Mouse (Mus musculus) hindbrain, postnatal 0 days (tissue): Measurements from ENCODE around the gene Tm9sf2. TPM values are rescaled to one million over a fixed set of nuclear protein-coding genes. Genes with fewer than 3 reads are reported as not detected.
"Not testable (repeated sequence)": the region's sequence is repeated elsewhere in the genome, so short reads cannot be mapped to it uniquely, and the experiment has no call there.

Experiments
- ATAC-seq: fragments of 200-750 bp; cut with Nextera tagmentation; 2 replicates; pipeline ENCODE4 v1.8.0; 2017; ENCODE audit warnings: mild to moderate bottlenecking, moderate TSS enrichment, moderate library complexity
- DNase-seq: peaks from one replicate; pipeline ENCODE4 v3.0.0-alpha.2; 2015; ENCODE audit warnings: low spot score
- H3K27ac ChIP-seq: fragments of 300-500 bp; sonication (generic); 2 replicates; pipeline ENCODE4 v1.5.1; 2014; ENCODE audit warnings: mild to moderate bottlenecking
- H3K27me3 ChIP-seq: fragments of 300-500 bp; sonication (generic); 2 replicates; pipeline ENCODE4 v1.6.1; 2014; ENCODE audit warnings: low read length, mixed read lengths; ENCODE audit not compliant: insufficient read depth
- H3K36me3 ChIP-seq: fragments of 300-500 bp; sonication (generic); 2 replicates; pipeline ENCODE4 v1.6.1; 2014; ENCODE audit warnings: low read length, mixed read lengths; ENCODE audit not compliant: insufficient read depth
- H3K4me1 ChIP-seq: fragments of 300-500 bp; sonication (generic); 2 replicates; pipeline ENCODE4 v1.6.1; 2014; ENCODE audit warnings: antibody characterized with exemption, low read length, mixed read lengths; ENCODE audit not compliant: insufficient read depth
- H3K4me2 ChIP-seq: fragments of 300-500 bp; sonication (generic); 2 replicates; pipeline ENCODE4 v1.6.1; 2014; ENCODE audit warnings: low read depth, mild to moderate bottlenecking, low read length, moderate library complexity, mixed read lengths
- H3K4me3 ChIP-seq: fragments of 300-500 bp; sonication (generic); 2 replicates; pipeline ENCODE4 v1.5.1; 2014; ENCODE audit warnings: low read length
- H3K9ac ChIP-seq: fragments of 300-500 bp; sonication (generic); replicated peaks from 2 replicates; pipeline ENCODE4 v1.6.1; 2014; ENCODE audit warnings: mild to moderate bottlenecking, low read length, moderate library complexity, mixed read lengths
- H3K9me3 ChIP-seq: fragments of 300-500 bp; sonication (generic); 2 replicates; pipeline ENCODE4 v1.6.1; 2016; ENCODE audit warnings: low read length, mixed read lengths
- CTCF ChIP-seq: IDR thresholded peaks from 2 replicates; pipeline ENCODE4 v1.5.1; 2016; ENCODE audit warnings: antibody characterized with exemption, control low read depth, low read depth
- WGBS: fragments of 180-500 bp; shearing (Covaris S2); extraction: QIAGEN DNeasy Blood & Tissue Kit; methylation state at CpG from one replicate; pipeline ENCODE4 v1.1.7; 2014; 5-methylcytosine and 5-hydroxymethylcytosine counted together
- polyA plus RNA-seq: library from polyadenylated mRNA; unstranded; fragments of >200 nt; fragmentation: Nextera tagmentation; extraction: Ambion mirVana; gene quantifications from 2 replicates; pipeline ENCODE4 v1.2.1, GENCODE M21; 2015
- total RNA-seq: library from RNA; depleted of rRNA; stranded (reverse); fragments of >200 nt; gene quantifications from 2 replicates; pipeline ENCODE4 v1.2.3, GENCODE M21; 2014

The Tm9sf2 gene
- total and polyA plus RNA-seq, 2 experiments from 2014 or later = 81.0 to 105 TPM

DNA sequence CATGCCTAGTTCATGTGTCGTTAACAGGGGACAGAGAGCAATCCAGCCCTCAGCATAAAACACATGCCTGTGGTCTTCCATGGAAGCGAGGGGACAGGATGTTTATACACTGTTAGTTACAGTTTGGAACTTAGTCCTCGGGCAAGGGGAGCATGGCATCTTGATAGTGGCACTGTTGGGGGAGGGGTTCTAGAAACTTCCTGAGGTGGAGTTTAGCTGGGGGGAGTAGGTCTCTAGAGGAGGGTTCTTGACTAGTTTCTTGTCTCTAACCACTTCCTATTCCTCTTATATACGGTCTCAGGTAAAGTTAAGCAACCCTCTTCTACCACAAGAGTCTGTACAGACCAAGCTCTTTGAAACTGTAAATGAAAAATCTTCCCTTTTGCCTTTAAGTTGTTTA, 40.6 kb upstream of the Tm9sf2 start:
- DNase-seq = no peak
- H3K9me3 ChIP-seq = no peaks in the 10 kb centered on the region
- no peak for TF ChIP-seq CTCF
- no peak overlapping the region for H3K4me2 ChIP-seq
- no peak overlapping the region for H3K9ac ChIP-seq
- H3K27me3 ChIP-seq = no peaks in the 10 kb centered on the region
- 83% methylated on average over 4 of the region's 4 CpGs for WGBS
- ATAC-seq = no peak
- no peaks in the 10 kb centered on the region for H3K36me3 ChIP-seq
- H3K4me1 ChIP-seq = no peaks in the 10 kb centered on the region
- H3K4me3 ChIP-seq = no peak overlapping the region
- no peak overlapping the region for H3K27ac ChIP-seq

DNA sequence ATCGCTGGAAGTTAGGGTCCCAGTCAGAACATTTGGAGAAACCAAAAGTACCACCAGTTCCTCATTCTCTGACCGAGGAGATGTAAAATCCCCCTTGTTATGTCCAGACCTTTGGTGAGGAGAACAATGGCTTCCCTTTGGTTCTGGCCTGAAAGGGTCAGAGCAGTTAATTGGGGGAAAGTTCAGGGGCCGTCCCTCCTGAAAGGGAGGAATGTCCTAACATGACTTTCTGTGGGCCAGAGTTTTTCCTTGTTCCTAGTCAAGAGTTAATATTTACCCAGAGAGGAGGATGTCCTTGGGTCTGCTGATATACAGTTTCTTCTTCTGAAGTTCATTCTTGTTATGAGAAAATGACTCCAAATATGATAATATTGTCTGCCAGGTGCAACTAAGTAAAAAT, 38.8 kb upstream of the Tm9sf2 start:
- 37% methylated on average over 3 of the region's 3 CpGs for WGBS
- DNase-seq, H3K9me3 ChIP-seq, H3K9ac ChIP-seq, H3K36me3 ChIP-seq, H3K4me2 ChIP-seq, H3K27me3 ChIP-seq, H3K4me3 ChIP-seq, H3K27ac ChIP-seq, H3K4me1 ChIP-seq, ATAC-seq: not testable (repeated sequence)

DNA sequence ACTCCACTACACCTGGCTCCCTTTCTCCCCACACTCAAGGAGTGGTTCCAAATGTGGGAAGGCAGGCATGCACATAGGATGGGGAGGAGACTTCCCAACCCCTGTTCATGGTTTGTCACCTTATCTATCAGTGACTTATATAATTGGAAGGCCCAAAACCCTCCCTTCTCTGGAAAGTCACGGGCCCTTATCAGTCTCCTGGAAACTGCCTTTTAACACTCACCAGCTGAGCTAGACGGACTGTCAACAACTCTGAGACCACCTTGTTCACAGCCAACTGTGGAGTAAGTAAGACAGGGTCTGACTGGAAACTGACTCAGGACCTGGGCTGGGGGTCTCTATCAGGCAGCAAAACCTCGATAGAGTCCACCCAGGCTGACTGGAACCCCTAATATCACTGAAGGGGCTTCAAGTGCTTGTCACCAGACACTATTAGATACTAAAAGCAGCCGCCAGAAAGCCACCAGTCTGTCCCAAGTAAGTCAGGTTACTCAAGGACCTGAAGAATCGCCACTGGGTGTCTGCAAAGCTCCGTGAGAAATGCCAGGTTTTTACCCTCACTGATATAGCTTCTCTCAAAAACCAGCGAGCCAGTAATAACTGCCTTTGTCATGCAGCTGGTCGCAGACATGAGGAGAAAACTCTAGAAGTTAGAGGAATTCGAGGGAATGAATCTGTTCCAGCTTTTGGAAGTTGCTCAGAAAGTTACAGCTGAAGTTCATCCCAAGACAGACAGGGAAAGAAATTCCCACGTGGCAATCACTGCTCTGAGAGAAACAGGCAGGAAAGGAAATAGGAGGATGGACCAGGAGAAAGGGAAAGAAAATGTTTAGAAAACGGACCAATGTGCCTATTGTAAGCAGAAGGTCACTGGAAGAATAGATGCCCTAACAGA, 37.8 kb upstream of the Tm9sf2 start:
- DNase-seq = no peak
- H3K9ac ChIP-seq = no peak overlapping the region

DNA sequence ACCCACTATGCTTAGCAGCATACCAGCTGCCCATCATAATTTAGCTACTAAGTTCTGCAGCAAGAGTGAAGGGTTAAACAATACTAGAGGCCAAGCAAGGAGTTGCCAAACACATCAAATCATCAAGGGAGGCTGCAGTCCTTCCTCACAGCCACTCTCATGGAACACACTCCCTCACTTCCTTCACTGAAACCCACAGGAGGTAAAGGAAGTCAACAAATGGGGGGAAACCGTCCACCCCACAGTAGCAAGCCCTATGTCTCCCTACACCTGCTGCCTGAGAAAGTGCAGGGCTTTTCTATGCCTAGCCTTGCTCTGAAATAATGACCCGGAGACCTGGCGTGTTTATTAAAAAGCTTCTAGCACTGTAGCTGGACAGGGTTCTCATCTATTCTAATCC, 36.9 kb upstream of the Tm9sf2 start:
- H3K27ac ChIP-seq = no peak overlapping the region
- no peak overlapping the region for H3K9ac ChIP-seq
- DNase-seq (no peak), ATAC-seq (no peak)
- no peak overlapping the region for H3K4me3 ChIP-seq
- H3K4me1 ChIP-seq = no peaks in the 10 kb centered on the region
- H3K4me2 ChIP-seq = no peak overlapping the region
- no peak for TF ChIP-seq CTCF
- no peaks in the 10 kb centered on the region for H3K9me3 ChIP-seq
- no peaks in the 10 kb centered on the region for H3K36me3 ChIP-seq
- 83% methylated on average over 3 of the region's 3 CpGs for WGBS
- H3K27me3 ChIP-seq = no peaks in the 10 kb centered on the region

More for the DNA sequence above, 37.8 kb upstream of the Tm9sf2 start:
- no peak for TF ChIP-seq CTCF
- H3K9me3 ChIP-seq = no peaks in the 10 kb centered on the region
- H3K27ac ChIP-seq = no peak overlapping the region
- ATAC-seq = no peak
- no peaks in the 10 kb centered on the region for H3K36me3 ChIP-seq
- H3K4me3 ChIP-seq = no peak overlapping the region
- no peaks in the 10 kb centered on the region for H3K4me1 ChIP-seq
- H3K27me3 ChIP-seq = no peaks in the 10 kb centered on the region
- 57% methylated on average over 11 of the region's 11 CpGs for WGBS
- no peak overlapping the region for H3K4me2 ChIP-seq

DNA sequence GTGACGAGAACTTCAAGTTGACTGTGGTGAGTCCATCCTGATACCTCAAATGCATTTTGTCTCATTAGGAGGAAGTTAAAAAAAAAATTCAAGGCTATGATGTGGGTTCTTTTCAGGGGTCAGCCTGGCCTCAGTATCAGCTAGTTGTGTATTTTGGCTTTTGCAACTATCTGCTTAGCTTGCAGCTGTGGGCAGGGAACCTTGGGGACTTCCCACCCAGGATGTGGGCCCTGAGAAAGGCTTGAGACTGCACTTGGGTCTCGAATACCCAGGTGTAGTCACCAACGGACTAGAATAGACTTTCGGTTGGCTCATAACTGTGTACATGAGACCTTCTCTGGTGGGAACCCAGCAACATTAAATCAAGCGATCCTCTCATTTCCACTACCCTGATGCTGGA, 33.4 kb upstream of the Tm9sf2 start:
- DNase-seq (no peak), ATAC-seq (no peak)
- H3K4me3 ChIP-seq = no peak overlapping the region
- H3K27ac ChIP-seq = no peak overlapping the region
- no peak overlapping the region for H3K9ac ChIP-seq
- H3K4me2 ChIP-seq = no peak overlapping the region
- H3K4me1 ChIP-seq = no peaks in the 10 kb centered on the region
- WGBS = 93% methylated on average over 5 of the region's 5 CpGs
- no peaks in the 10 kb centered on the region for H3K9me3 ChIP-seq
- no peaks in the 10 kb centered on the region for H3K27me3 ChIP-seq
- H3K36me3 ChIP-seq = no peaks in the 10 kb centered on the region
- no peak for TF ChIP-seq CTCF

DNA sequence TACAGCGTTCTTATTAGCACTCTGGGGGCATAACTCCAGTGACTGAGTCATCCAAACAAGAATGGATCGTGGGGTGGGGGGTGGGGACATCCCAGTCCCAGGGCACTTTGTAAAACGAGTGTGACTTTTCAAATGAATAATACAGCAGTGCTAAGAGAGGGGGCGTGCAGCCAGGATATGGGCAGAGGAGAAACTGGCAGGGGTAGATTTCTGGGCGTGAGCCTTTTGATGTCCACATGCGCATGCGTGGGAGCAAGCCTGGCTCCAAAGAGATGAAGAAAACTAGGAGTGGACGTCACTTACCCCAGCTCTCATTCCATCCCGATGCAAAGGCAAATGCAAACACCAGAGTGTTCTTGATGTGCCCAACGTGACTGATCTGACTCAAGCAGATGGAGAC, 32.5 kb upstream of the Tm9sf2 start:
- TF ChIP-seq CTCF = no peak
- ATAC-seq (0 out of 2 replicates have a peak, but pooled peaks have one; percentile 15), DNase-seq (peak; percentile 11)
- Histone ChIP-seq H3K4me1 (no peaks in the 10 kb centered on the region), H3K9me3 (no peaks in the 10 kb centered on the region), H3K4me2 (no peak overlapping the region), H3K36me3 (no peaks in the 10 kb centered on the region), H3K27me3 (no peaks in the 10 kb centered on the region), H3K9ac (no peak overlapping the region), H3K27ac (no peak overlapping the region), H3K4me3 (no peak overlapping the region)
- WGBS = 69% methylated on average over 10 of the region's 10 CpGs

DNA sequence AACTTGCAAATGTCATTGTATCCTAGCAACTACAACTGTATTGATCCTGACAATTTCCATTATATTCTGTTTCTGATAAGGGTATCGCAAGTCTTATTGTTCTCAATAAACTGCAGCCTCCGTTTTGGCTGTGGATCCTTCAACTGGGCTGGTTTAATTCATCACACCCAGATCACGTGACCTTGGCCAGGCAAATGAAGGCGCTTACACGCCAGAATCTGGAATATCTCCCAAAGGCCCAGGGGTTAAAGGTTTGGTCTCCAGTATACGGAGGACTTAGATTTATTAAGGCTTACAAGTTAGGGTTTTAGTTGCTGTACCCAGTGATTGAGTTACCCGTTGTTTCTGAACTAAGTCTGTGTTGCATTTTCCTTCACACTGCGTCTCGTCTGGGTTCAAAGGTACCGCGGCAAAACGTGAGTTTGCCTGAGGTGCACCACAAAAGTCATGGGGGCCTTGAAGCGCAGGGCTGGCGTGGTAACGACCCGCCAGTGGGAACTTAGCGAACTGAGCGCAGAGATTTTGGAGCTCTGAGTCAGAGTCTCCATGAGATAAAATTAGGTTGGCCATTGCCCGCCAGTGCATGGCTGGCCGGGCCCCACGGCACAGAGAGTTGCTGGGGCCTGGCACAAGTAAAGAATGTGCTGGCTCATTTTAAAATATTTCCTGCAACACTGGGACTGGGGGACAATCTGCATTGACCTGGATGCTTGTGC, 31.2 kb upstream of the Tm9sf2 start:
- no peak overlapping the region for H3K9ac ChIP-seq
- TF ChIP-seq CTCF = no peak
- no peak overlapping the region for H3K4me2 ChIP-seq
- H3K27ac ChIP-seq = no peak overlapping the region
- no peaks in the 10 kb centered on the region for H3K9me3 ChIP-seq
- no peaks in the 10 kb centered on the region for H3K4me1 ChIP-seq
- DNase-seq (no peak), ATAC-seq (no peak)
- no peaks in the 10 kb centered on the region for H3K36me3 ChIP-seq
- H3K4me3 ChIP-seq = no peak overlapping the region
- H3K27me3 ChIP-seq = no peaks in the 10 kb centered on the region
- WGBS = 85% methylated on average over 21 of the region's 21 CpGs
